Mouse (Mus musculus) liver, embryonic 14.5 days (tissue): ENCODE data around the gene Sema3c.

ENCODE experiments used
- CTCF ChIP-seq: IDR thresholded peaks from 2 replicates; pipeline ENCODE4 v1.5.1; 2016; ENCODE audit warnings: antibody characterized with exemption, low read depth, control low read depth
- EP300 ChIP-seq: IDR thresholded peaks from 2 replicates; pipeline ENCODE4 v1.6.1; 2016; ENCODE audit warnings: antibody characterized with exemption, low read depth

DNA sequence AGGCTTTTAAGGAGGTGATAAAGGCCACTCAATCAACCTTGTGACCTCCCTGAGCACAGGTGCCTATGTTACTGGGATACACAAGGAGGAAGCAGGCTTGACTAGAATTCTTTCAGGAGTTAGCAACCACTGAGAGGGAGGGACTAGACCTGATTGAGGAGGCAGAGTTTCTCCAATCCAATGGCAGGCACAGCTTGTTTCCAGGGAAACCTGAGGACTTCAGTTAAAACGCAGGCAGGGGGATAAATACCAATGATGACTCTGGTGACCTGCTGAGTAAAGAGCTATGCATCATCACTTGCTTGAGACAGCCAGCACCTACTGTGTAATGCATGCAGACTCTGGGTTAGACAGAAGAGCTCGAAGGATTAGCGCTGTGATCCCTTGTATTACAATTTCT lies 133.0 kb downstream of the Sema3c start:
- TF ChIP-seq CTCF (no peak), EP300 (no peak)
